Mouse (Mus musculus) natural killer cell, adult 2 months (primary cell): ENCODE measurements around the gene Mageh1.
"Not testable (repeated sequence)": the region's sequence is repeated elsewhere in the genome, so short reads cannot be mapped to it uniquely, and the experiment has no call there.

Source experiments
- DNase-seq, 2 experiments: peaks; one replicate each; pipeline ENCODE4 v3.0.0; 2022; ENCODE audit warnings: low spot score in 2 of 2

Gene Mageh1

DNA sequence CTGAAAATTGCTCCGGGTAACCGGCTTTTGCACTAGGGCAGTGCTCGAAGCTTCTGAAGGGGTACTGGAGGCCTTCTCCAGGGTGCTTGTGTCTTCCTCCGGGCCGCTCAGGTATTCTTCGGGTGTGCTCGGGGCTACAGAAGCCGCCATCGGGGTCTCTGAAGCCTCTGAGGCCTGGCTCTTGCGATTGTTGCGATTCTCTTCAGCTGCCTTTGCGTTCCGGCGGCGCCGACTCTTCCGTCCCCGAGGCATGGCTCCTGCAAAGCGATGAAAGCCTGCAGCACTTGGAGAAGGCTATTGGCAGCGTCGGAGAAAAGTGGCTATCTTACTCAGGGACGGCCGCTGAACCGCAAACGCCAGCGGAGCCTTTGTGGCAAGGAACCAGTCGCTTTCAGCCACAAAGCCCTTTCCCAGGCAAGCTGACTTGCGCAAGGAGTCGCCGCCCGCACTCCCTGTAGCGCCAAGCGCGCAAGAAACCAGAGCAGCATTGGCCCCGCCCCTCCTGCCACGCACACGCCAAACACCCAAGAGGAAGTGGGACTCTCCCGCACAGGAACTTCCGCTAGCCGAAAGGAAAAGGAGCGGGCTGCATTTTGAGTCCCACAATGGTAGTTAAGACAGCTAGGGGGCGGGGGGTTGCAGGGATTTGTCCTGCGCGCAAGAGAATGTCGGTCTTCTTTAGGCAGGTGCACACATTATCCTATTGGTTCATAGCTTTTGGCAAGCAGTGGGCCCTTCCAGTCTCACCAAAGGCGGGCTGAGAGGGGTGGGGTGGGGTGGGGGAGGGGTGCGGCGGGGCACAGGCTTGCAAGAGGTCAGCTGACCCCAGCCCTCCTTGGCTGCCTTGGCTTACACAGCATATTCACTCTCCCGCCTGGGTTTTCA, at the start of gene Mageh1:
Gene Mageh1 (minus strand): TSS at position 489 of the 885 bp plus-strand sequence.
- peak in 1 of 2 experiments; percentile 12 for DNase-seq

DNA sequence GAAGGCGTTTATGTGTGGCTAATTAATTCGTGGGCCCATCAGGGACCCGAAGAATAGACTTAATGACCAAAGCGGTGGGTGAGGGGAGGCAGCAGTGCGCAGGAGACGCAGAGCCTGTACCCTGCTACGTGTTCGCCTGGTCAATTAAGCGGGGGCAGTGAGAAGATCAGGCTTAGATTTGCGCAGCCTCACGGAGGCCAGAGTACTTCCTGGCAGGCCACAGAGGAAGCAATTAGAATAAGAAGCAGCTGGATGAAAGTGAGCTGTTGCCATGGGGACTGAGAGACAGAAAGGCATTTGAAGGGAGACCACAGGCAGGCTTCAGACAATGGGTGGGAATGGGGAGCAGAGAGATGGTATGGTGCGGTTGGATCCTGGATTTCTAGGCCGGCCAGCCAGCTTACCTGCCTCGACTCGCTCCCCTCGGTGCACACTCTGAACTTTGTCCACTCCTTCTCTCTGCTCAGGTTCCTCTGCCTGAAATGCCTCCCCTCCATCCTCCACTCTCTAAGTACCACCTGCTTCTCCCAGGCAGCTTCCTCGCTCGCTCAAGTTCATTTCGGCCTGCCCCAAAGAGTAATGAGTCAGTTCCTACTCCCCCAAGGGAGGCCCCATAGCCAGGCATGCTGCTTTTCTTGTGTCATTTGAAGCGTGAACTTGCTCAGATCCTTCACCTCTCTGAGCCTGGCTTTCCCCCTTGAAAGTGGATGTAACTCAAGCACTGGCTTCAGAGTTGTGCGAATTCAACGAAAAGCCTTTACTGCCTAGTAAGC, 783 bp upstream of the Mageh1 start:
- not testable (repeated sequence) for DNase-seq

DNA sequence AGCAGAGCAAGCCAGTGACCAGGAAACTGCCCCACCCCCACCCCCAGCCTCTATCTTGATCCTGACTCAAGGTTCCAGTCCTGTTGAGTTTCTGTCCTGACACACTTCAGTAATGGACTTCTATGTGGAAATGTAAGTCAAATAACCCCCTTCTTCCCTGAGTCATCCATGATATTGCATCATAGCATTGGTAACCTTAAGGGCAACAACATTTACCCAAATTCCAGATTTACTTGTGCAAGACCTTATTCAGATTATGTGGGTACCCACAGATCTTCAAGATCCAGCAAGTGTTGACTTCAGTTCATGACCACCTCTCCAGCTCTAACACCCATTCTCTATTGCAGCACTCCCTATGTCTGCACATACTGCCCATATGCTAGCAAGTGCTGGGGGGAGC, 5.8 kb downstream of the Mageh1 start:
- DNase-seq = not testable (repeated sequence)

GRCm38 (mm10) chrX:153025709-153026108, 11.7 kb downstream of the Mageh1 start:
- DNase-seq = not testable (repeated sequence)

- DNase-seq = not testable (repeated sequence)
Observed at GRCm38 (mm10) chrX:153025255-153025654, 12.1 kb downstream of the Mageh1 start.

GRCm38 (mm10) chrX:153007685-153008047, 29.7 kb downstream of the Mageh1 start:
- no peak for DNase-seq

- DNase-seq = peak in 1 of 2 experiments; percentile 2
Observed at GRCm38 (mm10) chrX:153007021-153007684, 30.2 kb downstream of the Mageh1 start.

DNA sequence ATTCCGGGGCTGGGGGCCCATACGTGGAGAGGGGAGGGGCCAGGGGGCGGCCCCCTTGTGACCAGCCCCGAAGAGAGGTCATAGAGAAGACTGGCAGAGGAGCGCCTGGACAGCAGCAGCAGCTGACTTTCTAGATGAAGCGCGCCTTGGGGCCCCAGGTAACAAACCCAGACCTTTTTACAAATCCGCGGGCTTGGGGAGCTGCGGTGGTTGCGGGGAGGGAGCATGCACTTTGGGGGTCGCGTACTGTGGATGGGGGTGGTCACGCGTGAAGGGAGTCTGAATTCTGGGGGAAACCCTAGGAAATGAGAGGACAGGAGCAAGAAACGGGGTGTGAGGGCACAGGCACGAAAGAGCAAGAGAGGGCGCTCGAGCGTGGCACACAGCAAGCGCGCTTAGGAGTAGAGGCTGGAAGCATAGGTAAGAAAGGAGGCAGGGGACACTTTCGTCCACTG, 31.0 kb downstream of the Mageh1 start, which contains the start of gene Usp51:
Gene Usp51 (plus strand): TSS at position 83 of the 455 bp plus-strand sequence.
- DNase-seq = peak in 1 of 2 experiments; percentile 1

GRCm38 (mm10) chrX:152996105-152996504, 41.3 kb downstream of the Mageh1 start:
- DNase-seq = not testable (repeated sequence)

DNA sequence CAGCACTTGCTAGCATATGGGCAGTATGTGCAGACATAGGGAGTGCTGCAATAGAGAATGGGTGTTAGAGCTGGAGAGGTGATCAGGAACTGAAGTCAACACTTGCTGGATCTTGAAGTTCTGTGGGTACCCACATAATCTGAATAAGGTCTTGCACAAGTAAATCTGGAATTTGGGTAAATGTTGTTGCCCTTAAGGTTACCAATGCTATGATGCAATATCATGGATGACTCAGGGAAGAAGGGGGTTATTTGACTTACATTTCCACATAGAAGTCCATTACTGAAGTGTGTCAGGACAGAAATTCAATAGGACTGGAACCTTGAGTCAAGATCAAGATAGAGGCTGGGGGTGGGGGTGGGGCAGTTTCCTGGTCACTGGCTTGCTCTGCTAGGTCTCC, 47.5 kb downstream of the Mageh1 start:
- DNase-seq = not testable (repeated sequence)
